Mouse (Mus musculus) v-Abl transformed pro-B cells (cell line): ENCODE results near the gene Mctp1.

Experiments used
- in situ Hi-C, 2 experiments: fragments of 400-800 bp; cut with MboI; formaldehyde crosslinking; loops; one replicate each; pipeline ENCODE4 v1.15.1; 2025; ENCODE audit not compliant: unreplicated experiment in 2 of 2

Gene Mctp1

DNA sequence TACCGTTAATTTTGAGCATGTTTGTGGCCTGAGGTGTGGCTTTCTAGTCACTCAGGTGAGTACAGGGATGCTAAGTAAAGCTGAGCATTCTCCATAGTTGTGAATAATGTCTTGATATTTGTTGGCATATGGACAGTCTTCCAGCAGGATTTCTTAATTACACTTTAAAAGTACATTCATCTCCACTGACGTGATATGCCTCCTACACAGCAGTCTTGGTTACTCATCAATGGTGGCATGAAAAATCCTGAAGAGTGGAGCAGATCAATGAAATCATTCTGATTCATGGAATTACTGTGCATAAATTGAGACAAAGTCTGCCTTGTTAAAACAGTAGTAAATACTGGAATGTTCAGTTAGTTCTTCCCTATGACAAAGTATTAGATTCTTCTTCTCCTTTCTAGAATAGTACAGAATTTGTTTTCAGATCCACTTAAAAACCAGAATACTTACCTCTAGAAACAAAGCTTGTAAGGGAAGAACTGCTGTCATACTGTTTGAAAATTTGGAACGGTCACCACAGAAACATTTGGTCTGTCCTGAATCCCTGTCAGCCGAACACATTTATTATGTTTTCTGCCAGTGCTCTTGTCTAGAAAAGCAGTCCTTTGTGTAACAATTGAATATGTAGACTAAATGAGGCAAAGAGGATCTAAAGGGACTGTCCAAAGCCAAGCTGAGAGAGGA, 511.6 kb downstream of the Mctp1 start:
- in situ Hi-C loops: no loop called here

DNA sequence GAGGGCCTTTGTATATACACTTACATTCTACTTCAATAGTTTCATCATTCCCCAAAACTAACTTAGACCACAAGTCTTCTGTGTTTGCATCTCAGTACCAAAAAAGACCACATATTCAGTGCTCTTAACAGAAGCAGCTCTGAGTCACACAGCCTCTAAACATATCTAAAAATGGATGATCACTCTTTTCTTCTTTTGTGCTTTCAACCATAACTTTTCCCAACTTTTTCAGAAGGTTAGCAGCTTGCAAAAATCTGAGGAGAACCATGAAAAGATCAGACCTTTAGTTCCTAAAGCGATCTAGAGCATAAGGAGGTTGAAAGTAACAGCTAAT, 512.1 kb downstream of the Mctp1 start:
- in situ Hi-C loops: no loop called here

DNA sequence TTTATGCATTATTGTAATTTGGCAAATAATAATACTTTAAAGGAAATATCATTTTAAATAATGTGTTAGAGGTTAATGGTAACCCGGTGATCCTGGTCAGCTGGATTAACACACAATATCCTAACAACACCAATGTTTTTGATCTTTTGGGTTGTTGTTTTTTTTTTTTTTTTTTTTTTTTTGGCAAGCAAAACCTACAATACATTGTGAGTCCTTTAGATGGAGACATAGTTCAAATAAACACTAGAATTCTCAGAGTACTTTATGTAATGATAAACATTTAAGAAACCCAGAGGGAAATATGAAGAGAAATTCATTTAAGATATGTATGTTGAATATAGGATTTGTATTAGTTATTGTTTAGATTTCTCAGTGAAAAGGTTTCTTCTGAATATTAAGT, 534.0 kb downstream of the Mctp1 start:
- in situ Hi-C loops: no loop called here

DNA sequence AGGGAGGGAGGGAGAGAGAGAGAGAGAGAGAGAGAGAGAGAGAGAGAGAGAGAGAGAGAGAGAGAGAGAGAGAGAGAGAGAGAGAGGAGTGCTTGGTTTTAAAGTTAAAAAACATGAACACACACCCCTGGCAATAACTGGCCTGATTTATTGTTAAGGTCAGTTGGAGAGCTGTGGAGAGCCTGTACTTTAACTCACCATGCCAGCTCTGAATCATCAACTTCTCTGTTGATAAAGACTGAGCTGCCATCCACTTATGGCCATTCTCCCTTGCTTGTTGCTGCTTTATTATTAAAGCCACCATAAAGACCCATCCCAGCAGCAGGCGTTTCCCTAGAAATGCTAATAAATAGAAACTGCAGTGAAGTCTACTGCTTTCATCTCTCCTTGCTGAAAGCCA, 542.5 kb downstream of the Mctp1 start:
- in situ Hi-C loops: no loop called here

DNA sequence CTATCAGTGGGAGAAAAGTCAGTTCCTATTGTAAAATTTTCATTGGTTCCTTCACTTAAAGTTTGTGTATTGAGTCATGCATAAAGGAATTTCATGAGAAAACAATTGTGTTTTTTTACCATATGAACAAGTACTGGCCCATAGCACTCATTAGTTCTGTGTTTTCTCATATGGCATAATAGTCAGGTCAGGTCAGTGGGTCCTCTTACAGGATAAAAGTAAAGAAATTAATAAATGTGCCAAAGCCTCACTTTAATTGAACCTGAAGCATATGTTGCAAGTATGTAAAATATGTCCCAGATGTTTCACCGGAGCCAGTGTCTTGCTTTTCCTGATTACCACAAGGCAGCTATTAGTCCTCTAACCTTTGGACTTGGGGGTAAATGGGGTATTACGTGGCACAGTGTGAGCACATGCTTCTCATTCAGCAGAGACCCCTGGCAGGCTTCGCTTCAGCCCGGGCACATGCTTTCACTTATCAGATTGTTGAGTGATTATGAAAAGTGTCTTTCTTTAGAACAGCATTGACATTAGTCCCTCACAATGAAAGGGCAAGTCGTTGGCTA, 543.6 kb downstream of the Mctp1 start:
- in situ Hi-C loops: no loop called here

DNA sequence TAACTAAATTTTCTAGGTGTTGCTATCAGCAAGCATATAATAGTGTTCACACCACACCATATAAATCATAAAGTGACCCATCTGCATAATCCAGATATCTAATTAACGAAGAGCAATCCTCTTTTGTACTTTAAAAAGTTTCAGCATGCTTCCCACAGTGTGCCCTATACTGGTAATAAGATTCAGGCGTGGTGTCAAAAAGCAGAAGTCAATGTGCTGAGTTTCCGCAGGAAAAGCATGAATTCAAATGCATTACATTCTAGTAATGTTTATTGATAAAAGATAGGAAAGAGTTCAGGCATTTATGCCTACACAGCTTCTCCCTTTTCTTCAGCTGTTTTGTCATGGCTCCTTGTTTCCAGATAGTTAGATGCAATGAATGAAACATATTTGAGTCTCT, 544.8 kb downstream of the Mctp1 start:
- in situ Hi-C loops: no loop called here

DNA sequence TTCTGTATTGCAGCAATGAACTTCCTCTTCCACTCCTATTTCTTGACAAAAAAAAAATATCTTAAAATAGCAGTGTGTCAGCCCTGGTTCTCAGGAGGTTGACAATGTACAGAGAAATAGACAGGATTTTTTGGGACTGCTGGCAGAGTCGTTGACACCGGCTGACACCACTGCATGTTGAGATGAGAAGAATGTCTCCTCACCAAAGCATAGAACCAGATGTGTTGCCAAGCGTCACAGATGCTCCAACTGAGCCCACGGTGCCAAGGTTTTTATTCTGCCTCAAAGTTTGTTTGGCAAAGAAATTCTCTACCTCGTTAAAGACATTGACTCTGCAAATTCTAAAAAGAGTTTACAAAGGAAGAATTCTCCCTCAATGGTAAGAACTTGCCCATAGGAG, 548.6 kb downstream of the Mctp1 start:
- in situ Hi-C loops: no loop called here

DNA sequence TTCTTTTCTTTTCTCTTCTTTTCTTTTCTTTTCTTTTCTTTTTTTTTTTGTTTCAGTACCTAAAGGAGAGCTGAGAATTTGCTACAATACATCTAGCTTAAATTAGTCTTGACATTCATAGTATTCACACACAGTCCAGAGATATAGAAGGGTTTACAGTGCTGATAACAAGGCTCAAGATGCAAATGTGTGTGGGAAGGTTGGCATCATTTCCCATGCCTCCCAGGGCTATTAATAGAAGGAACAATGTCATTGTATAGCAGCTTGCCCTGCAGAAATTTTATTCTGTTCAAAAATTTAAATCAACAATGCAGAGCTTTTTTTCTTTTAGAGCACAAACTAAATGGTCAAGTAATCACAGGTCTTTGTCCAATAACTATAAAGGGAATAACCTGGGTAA, 564.9 kb downstream of the Mctp1 start:
- in situ Hi-C loops: no loop called here

DNA sequence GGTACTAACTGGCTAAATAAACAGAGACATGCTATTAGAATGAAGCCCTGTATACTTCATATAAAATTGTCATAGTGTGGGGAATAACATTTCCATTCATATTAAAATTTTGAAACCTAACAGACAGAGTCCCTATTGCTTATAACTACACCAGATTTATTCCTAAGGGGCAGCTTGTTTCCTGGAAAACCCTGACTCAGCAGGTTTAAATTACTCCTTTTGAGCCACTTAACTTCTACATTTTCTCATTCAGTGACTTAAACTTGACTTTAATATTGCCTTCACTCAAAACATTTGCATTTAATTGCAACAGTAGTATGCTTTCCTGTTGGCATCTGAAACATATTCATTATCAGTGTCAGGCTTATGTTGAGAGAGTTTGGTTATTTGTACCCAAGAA, 583.3 kb downstream of the Mctp1 start:
- in situ Hi-C loops: loop anchor here in 1 of 2 experiments (5.0 kb wide), 1 partner anchor 1235 kb away; no protein-coding TSS in a partner anchor

DNA sequence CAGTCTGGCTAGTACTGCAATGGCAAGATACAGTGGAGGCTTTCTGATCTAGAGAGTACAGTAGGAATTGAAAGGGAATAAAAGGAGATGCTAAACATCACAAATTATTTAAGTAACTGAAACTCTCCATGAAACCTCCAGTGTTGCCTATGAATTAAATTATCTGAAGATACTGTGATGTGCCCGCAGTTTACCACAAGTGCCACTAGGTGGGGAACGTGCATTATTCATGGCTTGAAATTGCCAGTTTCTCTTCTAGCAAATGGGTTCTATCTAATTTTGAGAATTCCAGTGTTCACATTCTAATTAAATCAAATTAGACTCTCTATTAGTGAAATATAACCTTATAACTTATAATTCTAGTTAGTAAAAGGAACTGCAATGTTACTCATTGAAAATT, 585.1 kb downstream of the Mctp1 start:
- in situ Hi-C loops: loop anchor here in 1 of 2 experiments (5.0 kb wide), 1 partner anchor 1233 kb away; no protein-coding TSS in a partner anchor

DNA sequence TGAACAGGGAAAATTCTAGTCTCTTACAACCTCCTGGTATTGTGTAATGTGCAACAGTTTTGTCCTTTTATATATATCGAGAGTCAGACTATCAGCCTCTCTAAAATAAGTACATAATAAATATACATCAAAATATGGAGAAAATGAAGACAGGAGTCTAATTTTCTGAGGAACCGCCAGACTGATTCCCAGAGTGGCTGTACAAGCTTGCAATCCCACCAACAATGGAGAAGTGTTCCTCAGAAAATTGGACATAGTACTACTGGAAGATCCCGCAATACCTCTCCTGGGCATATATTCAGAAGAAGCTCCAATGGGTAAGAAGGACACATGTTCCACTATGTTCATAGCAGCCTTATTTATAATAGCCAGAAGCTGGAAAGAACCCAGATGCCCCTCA, 586.7 kb downstream of the Mctp1 start:
- in situ Hi-C loops: loop anchor here in 1 of 2 experiments (10.0 kb wide), 1 partner anchor 1234 kb away; no protein-coding TSS in a partner anchor

DNA sequence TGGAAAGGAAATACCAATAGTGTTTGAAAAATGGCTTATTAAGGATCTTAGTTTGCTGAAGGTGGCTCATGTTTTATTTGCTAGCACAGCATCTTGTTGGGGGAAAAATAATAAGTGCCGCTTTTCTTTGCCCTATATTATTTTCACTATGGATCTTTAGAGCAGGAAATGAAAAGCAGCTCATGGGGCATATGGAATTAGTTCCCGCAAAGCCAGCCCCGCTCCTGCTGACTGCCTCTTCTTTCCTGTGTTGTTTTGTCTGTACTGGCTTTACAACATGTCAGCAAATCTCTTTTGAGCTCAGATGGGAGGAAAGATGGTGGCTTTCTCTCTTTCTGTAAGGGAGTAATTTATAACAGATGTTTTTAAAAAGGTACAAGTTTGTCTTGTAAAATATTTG, 618.3 kb downstream of the Mctp1 start:
- in situ Hi-C loops: no loop called here

DNA sequence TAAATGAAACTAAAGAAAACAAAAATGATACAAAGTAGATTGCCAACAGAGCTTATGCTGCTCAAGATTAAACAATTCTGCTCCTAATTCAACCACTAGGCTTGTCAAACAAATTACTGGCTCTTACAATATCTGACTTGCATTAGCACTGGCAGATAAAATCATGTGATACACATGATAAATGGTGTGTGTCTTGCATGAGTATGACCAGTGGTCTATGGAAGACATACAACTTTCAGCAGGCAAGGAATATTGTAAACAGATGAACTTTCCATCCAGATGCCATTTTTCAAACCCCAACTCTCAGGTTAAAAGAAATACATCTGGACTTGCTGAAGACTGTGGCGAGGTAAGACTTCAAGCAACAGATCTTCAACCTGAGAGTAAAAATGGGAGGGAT, 619.3 kb downstream of the Mctp1 start:
- in situ Hi-C loops: no loop called here

DNA sequence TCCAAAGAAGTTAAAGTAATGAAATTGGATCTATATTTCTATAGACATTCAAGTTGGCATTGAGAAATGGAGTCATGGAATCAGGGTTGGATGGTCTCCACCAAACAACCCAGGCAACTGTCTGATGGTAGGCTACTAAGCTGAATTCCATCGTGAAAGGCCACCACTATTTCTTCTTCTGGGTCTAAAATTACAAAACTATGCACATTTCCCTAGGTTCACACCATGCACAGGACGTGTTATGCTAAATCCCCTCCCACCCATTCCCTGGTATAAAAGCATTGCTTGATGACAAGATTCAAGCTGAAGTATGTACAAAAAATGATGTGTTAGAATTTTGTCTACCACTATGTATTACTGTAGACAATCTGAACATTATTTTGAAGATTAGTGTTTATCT, 634.5 kb downstream of the Mctp1 start:
- in situ Hi-C loops: no loop called here

DNA sequence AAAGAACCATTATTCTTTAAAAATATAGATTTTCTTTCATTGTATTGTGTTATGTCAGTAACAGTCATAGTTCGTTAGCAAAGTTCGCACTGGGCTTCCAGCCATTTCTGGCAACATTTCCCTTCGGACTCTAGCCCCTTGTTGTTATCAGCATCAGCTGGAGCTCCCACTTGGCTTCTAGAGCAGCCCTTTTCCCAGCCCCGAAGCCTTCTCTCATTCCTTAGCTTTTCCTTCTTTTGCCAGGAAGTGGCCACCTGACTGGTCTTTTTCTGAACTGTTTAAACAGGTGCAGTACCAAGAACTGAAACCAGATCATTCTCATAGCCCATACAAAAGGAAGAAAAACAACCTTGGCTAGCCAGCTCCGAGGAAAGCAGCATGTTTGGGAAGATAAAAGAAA, 645.3 kb downstream of the Mctp1 start:
- in situ Hi-C loops: no loop called here

DNA sequence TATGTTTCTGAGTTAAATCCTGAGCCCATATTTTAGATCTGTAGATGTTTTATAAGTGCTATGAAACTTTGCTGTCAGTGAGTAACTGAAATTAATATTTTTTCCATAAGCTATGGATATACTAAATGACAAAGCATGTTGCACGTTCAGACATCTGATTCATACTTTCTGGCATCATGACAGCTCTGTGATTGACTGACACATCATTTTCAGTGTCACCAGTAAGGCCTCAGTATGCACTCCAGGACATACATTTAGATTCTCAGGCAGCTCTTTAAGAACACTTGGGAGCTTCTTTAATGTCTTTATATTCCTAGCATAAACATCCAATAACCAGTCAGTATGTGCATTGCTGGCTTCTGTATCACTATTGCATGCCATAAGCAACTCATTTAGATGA, 659.0 kb downstream of the Mctp1 start:
- in situ Hi-C loops: loop anchor here (5.0 to 10.0 kb wide), 3 partner anchors 941 to 1169 kb away; no protein-coding TSS in a partner anchor

DNA sequence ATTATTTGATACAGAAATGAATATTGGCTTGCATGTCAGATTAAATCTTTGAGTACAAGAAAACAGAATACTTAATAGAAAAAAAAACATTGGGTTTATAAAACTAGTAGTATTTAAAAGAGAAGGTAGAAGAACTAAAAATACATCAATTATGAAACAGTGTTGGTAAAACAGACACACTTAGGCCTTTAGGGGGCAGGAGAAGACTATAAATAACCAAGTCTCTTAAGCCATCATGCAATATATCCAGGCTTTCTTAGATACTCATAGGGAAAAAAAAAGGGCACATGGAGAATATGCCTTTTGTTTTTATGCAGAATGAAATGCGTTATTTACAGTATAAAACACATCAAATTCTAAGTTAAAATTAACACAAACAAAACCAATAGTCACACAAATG, 661.0 kb downstream of the Mctp1 start:
- in situ Hi-C loops: loop anchor here (10.0 kb wide), 2 partner anchors 939 to 1139 kb away; no protein-coding TSS in a partner anchor

DNA sequence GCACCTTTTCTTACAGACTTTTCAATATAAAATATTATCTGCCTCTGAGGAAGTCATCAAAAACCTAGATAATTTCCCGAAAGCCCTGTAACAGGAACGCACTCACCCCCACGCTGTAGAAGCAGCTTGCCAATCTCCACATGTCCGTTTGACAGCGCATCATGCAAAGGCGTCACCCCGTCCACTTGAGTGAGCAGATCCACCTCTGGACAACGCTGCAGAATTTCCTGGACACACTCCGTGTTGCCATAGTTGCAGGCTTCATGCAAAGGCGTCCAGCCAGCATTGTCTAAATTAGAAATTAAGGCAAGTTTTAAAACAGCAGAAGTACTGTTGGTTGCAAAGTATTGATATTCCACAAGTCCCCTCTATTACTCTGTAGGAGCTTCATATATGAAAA, 662.1 kb downstream of the Mctp1 start:
- in situ Hi-C loops: loop anchor here (10.0 kb wide), 2 partner anchors 938 to 1138 kb away; no protein-coding TSS in a partner anchor

DNA sequence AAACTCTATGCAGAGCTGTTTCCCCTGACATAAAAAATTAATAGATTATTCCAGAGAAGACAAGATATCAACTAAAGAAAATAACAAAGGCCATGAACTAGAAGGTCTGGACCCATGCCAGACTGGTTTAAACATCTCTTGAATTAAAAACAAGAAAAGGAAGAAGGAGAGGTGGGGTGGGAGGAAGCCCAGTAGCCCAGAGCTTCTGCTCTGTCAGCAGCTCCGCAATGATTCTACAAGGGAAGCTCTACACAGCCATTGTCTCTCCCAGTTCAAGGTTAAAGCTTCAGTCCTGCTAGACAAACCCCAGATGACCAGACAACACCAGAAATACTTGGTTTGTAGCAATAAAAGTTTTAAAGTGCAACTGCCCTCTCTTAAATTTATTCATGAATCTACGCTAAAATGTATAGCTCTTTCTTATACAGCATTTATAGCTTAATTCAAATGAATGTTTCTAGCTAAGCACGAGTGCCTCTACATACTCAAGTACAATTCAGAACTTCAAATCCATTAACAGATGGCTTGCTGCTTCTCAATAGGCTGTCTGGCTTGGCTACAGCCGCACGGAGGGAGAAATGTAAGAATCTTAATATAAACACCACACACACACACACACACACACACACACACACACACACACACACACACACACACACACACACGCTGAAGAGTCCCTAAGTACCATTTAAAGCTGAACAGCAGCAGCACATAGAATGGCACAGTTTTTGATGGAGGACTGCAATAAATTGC, 663.0 kb downstream of the Mctp1 start:
- in situ Hi-C loops: loop anchor here (10.0 kb wide), 2 partner anchors 937 to 1137 kb away; no protein-coding TSS in a partner anchor

DNA sequence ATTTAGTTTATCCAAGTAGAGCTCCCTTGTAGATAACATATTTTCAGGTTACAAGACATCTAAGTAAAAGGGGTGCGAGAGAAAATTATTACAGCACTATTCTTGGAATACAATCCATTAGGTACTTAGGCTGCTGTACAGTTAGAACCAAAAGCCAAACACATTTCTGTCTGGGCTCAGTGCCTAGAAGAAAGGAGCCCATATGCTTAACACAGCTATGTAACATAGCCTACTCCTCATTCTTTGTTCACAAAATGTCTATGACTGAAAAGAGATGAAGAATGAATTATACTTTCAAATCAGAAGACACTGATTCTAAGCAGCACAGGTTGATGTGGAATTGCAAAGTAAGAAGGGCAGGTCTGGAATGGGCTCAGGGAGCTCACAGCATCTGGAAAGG, 664.1 kb downstream of the Mctp1 start:
- in situ Hi-C loops: loop anchor here (10.0 kb wide), 2 partner anchors 936 to 1136 kb away; no protein-coding TSS in a partner anchor

DNA sequence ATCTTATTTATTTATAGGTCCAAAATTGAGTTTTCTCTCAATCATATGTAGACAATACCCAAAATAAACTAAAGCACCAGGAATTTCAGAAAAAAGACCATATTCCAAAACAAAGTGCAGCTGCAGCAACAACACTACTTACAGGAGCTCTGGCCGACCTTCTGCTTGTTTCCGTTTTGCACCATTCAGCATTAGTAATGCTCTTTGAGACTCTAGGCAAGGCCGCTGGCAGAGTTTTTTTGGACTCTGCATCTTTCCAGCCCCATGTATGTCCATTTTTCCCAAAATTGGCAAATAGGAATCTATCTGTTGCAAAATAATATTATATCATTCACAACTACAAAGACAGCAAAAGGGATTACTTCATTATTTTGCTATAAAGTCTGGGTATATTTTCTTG, 665.4 kb downstream of the Mctp1 start:
- in situ Hi-C loops: loop anchor here (5.0 to 25.0 kb wide), 4 partner anchors 663 to 1138 kb away; partner anchors contain the start of gene Fam172a (in 1 of the 2)
